Mouse (Mus musculus): Measurements from ENCODE around the gene Klc2.

- TF ChIP-seq CTCF (IDR thresholded peaks at IDR 0.05; ENCODE audit: borderline replicate concordance, control insufficient read depth, extremely low read depth, insufficient read depth, low read length, poor library complexity) (no peak), POLR2A (IDR thresholded peaks at IDR 0.05; ENCODE audit: control insufficient read depth, extremely low read depth, insufficient read depth, low read length, poor library complexity) (no peak)
Observed at GRCm38 (mm10) chr19:5065104-5065503, 53.3 kb downstream of the Klc2 start.

Data from thymus, adult 2 months (tissue).